Mouse (Mus musculus) 3134 (cell line): Measurements from ENCODE around the gene 4930447C04Rik.
A peak's percentile ranks its signal among the peaks of the same experiment; 100 is the strongest.

Experiments
- DNase-seq: peaks from one replicate; pipeline ENCODE4 v3.0.0-alpha.2; 2011; ENCODE audit warnings: low spot score; ENCODE audit not compliant: insufficient read length; ENCODE audit errors: extremely low read depth

Gene 4930447C04Rik

DNA sequence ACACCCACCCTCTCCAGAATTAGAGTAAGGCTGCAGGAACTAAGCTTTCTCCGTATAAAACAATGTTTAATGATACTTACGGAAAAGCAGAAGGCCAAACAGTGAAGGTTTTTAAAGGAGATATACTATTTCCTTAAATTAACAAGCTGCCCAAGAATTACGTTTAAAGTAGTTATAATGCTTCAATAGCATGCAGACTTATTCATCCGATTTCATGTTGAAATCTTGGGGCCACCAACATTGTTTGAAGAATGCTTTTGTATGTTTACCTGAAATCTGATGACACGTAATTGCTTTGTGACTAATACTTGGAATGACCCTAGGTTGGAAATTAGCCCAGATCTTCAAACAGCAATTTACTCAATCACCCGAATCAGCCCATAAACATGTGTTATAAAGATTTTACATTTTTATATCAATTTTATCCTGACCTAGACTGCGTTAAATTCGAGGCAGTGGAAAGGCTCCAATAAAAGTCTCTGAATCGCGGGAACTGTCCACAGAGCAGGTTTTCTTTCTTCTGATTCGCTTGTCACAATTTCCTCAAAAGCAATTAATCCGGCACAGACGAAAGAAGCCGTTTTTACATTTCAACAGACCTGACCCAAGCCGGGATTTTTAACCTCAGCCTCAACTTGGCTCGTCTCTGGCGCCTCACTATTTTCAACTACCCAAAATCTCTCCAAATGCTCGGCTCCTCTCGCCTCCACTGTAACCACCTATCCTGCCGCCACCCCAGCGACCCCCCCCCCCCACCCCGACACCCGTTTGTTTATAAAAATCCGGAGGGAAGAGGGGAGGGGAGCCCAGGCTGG lies 4.0 kb upstream of the 4930447C04Rik start:
- DNase-seq, result no peak

- no peak for DNase-seq
These were observed 3.1 kb upstream of the 4930447C04Rik start for GRCm38 (mm10) chr12:72943574-72944110.

- DNase-seq, result no peak
These were observed 1.6 kb upstream of the 4930447C04Rik start for GRCm38 (mm10) chr12:72942171-72942570.

DNA sequence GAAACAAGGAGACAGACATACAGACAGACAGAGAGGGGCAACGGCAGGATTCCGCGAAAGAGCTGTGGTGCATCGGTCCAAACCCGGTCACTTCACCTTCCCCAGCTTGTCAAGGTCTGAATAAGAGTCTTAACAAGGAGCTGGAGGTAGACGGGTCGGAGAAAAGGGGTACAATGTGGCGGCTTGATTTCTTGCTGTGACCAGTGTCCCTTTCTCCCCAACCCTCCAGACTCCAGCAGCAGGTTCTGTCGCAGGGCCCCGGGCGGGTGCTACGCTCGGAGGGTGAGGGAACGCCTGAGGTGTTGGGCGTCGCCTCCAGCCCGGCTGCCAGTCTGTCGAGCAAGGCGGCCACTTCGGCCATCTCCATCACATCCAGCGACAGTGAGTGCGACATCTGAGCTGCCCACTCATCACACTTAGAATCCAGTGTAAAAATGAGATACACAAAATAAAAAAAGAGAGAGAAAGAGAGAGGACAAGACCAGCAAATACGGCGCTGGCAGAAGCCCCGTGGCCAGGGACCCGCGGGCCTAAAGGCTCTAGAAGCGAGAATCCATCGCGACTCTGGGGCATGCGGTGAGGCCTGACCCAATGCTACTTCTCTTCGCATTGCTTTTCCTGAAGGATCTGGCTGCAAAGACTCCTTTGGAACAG lies 951 bp upstream of the 4930447C04Rik start:
- no peak for DNase-seq

- no peak for DNase-seq
These were observed 336 bp upstream of the 4930447C04Rik start for GRCm38 (mm10) chr12:72940822-72941397.

- DNase-seq, result no peak
These were observed 958 bp downstream of the 4930447C04Rik start, which contains the start of gene Six6 for GRCm38 (mm10) chr12:72939616-72940015. Gene Six6 (plus strand): TSS chr12:72939892.

GRCm38 (mm10) chr12:72938600-72939490 lies 1.7 kb downstream of the 4930447C04Rik start:
- DNase-seq, result no peak

DNA sequence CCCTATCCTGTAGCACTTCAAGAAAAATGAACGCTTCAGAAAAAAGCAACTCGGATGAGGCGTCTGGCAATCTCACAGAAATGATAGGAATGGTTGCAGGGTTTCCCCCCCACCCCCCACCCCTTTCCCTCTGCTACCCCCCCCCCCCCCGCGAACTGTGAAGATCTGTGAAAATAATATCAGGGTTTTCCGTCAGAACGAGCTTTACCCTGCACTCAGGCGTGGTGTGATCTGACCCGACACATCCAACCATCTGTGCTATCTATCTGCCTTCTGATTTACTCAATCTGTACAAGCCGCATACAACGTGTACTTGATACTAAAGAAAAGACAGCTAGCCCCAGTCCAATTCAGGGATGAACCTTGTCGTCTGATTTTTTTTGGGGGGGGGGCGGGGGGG lies 2.4 kb downstream of the 4930447C04Rik start:
- DNase-seq, result no peak

DNA sequence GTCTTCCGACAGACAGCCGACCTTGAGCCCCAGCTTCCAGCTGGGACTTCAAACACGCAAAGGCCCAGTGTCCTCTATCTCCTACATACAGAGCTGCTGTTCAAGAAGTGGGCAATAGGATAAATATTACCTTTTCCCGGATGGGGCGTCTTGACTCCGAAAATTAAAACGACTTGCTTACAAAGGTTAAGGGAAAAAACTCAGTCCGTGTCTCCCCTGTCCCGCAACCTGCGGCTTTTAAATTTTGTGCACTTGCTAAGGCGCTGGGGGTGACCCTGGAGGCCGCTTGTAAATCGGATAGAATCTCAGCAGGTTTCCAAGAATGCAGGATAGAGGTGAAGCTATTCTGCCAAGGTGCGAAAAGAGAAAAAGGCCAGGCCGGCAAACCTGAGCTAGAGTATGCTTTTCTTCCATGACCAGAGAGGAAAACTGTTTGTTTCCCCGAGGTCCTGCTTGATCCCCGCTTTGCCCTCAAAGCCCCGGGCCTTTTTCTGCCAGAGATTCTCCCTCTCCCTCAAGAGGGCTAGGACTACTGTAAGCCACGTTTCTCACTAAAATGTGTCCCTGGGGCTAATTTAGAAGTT lies 2.9 kb downstream of the 4930447C04Rik start:
- DNase-seq, result no peak

GRCm38 (mm10) chr12:72936751-72937150 lies 3.8 kb downstream of the 4930447C04Rik start:
- no peak for DNase-seq

DNA sequence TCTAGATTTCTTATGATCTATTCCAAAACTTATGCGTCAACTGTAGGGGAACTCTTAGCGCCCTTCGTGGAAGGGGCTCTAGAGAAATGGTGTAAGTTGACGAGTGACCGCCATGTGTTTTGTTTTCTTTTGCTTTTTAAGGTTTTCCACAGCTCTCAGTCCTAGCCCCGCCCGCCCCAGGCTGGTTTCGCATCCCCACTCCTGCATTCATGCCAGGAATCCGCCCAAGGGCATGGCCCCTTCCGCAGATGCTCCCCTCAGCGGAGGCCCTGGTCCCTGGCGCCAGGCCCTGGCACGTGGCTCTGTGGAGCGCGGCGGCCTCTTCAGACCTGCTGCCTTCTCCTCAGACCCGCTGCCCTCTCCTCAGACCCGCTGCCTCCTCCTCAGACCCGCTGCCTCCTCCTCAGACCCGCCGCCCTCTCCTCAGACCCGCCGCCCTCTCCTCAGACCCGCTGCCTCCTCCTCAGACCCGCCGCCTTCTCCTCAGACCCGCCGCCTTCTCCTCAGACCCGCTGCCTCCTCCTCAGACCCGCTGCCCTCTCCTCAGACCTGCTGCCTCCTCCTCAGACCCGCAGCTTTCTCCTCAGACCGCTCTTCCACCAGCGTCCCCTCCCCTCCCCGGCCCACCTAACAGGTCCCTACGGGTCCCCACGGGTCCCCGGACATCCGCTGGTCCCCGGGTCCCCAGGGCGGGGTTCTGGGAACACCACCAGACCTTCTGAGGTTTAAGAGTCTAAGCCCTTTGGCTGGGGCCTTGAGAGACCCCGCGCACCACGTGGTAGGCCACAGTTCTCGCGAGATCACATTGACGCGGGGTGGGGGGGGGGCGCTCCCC lies 23.2 kb downstream of the 4930447C04Rik start:
- no peak for DNase-seq

DNA sequence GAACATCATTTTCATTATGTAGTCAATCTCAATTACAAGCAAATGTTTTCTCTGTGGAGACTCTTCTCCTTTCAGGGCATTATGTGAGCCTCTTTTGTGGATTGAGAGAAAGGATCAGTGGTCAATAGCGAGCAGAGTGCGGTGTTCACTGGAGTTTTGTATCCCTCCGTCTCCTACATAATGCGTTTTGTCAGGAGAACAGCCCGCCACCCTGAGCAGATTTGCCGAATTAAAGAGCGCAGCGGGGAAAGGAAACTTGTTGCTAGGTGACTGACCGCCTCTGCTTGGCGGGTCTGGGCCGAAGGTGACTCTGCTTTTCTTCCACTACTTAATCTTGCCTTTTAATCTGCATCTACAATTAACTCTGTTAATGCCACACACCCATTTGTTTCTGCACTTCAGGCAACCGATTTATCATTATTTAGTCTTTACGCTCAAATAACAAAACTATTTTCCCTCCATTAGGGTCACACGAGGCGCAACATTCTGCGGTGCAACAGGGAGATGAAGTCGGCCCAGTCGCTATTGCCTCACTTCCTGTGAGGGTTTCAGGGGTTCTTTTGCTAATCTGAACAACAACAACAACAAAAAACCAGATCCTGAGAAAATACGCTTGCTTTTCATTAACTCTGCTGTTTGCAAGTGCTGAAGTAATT lies 86.1 kb downstream of the 4930447C04Rik start:
- DNase-seq, result no peak

- no peak for DNase-seq
These were observed 87.0 kb downstream of the 4930447C04Rik start for GRCm38 (mm10) chr12:72853406-72854076.

GRCm38 (mm10) chr12:72852264-72852663 lies 88.3 kb downstream of the 4930447C04Rik start:
- no peak for DNase-seq

- no peak for DNase-seq
These were observed 90.4 kb downstream of the 4930447C04Rik start for GRCm38 (mm10) chr12:72850146-72850545.

DNA sequence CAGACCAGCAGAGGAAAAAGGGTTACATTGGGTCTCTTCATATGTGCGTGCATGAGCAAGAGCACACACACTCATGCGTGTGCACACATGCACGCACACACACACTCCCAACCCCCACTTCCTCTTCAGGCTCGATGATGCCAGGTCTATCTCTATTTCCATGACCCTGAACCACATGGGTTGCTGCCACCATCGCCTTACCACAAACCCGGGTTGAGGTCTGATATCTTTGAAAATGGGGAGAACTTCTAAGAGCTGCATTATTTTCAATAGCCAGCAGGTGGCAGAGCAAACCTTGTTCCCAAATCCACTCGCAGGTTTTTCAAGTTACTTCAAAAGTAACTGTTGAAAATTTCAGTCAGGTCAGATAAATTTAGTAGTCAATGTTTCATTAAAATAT lies 92.8 kb downstream of the 4930447C04Rik start:
- peak; percentile 16 for DNase-seq

- DNase-seq, result no peak
These were observed 94.6 kb downstream of the 4930447C04Rik start for GRCm38 (mm10) chr12:72845946-72846345.

GRCm38 (mm10) chr12:72843973-72844620 lies 96.5 kb downstream of the 4930447C04Rik start:
- DNase-seq, result peak; percentile 76
